Mouse (Mus musculus) adrenal gland, postnatal 36 days (tissue): ENCODE data around the gene Sppl2c. TPM values are rescaled to one million over a fixed set of nuclear protein-coding genes. Genes with fewer than 3 reads are reported as not detected.

Source experiments
- total RNA-seq, 2 experiments: library from RNA; stranded (reverse); gene quantifications; 2 replicates each; pipeline ENCODE4 v1.2.3; 2021

The Sppl2c gene
- total RNA-seq, 2 experiments from 2014 or later, result not detected

Other genes with a start within 250 kb of the Sppl2c start
- 100 to 1,000 TPM; 131 to 199 TPM for gene Nsf, start 232.3 kb upstream of the Sppl2c start, total RNA-seq
- 10 to 100 TPM; 48.5 to 59.1 TPM for gene Arf2, start 219.6 kb upstream of the Sppl2c start, total RNA-seq
- under 1 TPM in 1 of 2 experiments, not detected in 1; 0.10 TPM for gene Crhr1, start 53.5 kb upstream of the Sppl2c start, total RNA-seq
- gene Mapt, start 45.1 kb downstream of the Sppl2c start, total RNA-seq, result 100 to 1,000 TPM; 104 to 156 TPM